Mouse (Mus musculus) limb, embryonic 13.5 days (tissue): ENCODE measurements around the gene Dsp. TPM values are rescaled to one million over a fixed set of nuclear protein-coding genes. Genes with fewer than 3 reads are reported as not detected.

ENCODE experiments used
- ATAC-seq: fragments of 200-750 bp; cut with Nextera tagmentation; 2 replicates; pipeline ENCODE4 v1.8.0; 2017; ENCODE audit warnings: low read depth, moderate number of reproducible peaks, moderate TSS enrichment; ENCODE audit not compliant: low FRiP score
- H3K27ac ChIP-seq: fragments of 300-500 bp; sonication (generic); 2 replicates; pipeline ENCODE4 v1.5.1; 2015; ENCODE audit warnings: inconsistent platforms, mild to moderate bottlenecking, moderate library complexity
- H3K27me3 ChIP-seq: fragments of 300-500 bp; sonication (generic); 2 replicates; pipeline ENCODE4 v1.6.1; 2015; ENCODE audit warnings: mild to moderate bottlenecking, inconsistent platforms
- H3K36me3 ChIP-seq: fragments of 300-500 bp; sonication (generic); 2 replicates; pipeline ENCODE4 v1.6.1; 2015; ENCODE audit warnings: inconsistent platforms, mild to moderate bottlenecking, moderate library complexity
- H3K4me1 ChIP-seq: fragments of 300-500 bp; sonication (generic); 2 replicates; pipeline ENCODE4 v1.6.1; 2015; ENCODE audit warnings: inconsistent platforms
- H3K4me2 ChIP-seq: fragments of 300-500 bp; sonication (generic); replicated peaks from 2 replicates; pipeline ENCODE4 v1.6.1; 2015; ENCODE audit warnings: inconsistent platforms, mild to moderate bottlenecking, moderate library complexity
- H3K4me3 ChIP-seq: fragments of 300-500 bp; sonication (generic); 2 replicates; pipeline ENCODE4 v1.5.1; 2015; ENCODE audit warnings: moderate library complexity, mild to moderate bottlenecking, inconsistent platforms
- H3K9ac ChIP-seq: fragments of 300-500 bp; sonication (generic); 2 replicates; pipeline ENCODE4 v1.6.1; 2015; ENCODE audit warnings: mild to moderate bottlenecking, inconsistent platforms
- H3K9me3 ChIP-seq: fragments of 300-500 bp; sonication (generic); 2 replicates; pipeline ENCODE4 v1.6.1; 2016; ENCODE audit warnings: inconsistent platforms
- WGBS: fragments of 180-500 bp; shearing (Covaris S2); methylation state at CpG from one replicate; pipeline ENCODE4 v1.1.7; 2015; 5-methylcytosine and 5-hydroxymethylcytosine counted together
- polyA plus RNA-seq: library from polyadenylated mRNA; unstranded; fragments of >200 nt; fragmentation: Nextera tagmentation; extraction: Ambion mirVana; gene quantifications from 2 replicates; pipeline ENCODE4 v1.2.1, GENCODE M21; 2015

The Dsp gene
- polyA plus RNA-seq: 7.3 and 7.7 TPM in 2 replicates

DNA sequence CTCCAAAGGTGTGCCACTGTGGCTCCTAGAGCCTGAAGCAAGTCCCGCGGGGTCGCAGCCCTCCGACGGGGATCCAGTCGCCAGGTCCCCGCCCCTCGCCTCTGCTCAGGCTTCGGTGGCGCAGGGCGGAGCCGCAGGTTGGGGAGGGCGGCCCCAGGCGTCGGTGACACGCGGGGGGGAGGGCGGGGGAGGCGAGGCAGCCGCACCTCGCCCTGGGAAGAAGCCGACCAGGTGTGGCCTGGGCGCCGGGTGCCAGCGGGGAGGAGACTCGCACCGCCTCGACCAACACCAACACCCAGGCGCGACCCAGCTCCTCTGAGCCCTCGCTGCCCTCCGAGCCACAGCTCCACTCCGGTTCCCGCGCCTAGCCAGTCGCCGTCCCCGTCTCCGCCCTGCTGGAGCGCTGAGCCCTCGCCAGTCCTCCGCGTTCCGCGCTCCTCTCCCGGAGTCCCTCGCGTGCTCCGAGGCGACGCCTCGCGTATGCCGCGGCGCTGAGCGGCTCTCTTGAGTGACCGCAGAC is at the start of gene Dsp:
Gene Dsp (plus strand): TSS at position 226 of the 520 bp plus-strand sequence.
- under 1% methylated on average over 46 of the region's 58 CpGs for WGBS
- Histone ChIP-seq H3K27ac (no peak within 1 kb of the TSS), H3K36me3 (no peaks in the 10 kb centered on the region), H3K9me3 (no peaks in the 10 kb centered on the region), H3K9ac (peak within 1 kb of the TSS; percentile 60), H3K4me1 (peaks cover 21% of the 10 kb centered on the region), H3K27me3 (peaks cover 82% of the 10 kb centered on the region), H3K4me2 (peak within 1 kb of the TSS; percentile 86), H3K4me3 (peak within 1 kb of the TSS; percentile 51)
- ATAC-seq: peak; percentile 62

DNA sequence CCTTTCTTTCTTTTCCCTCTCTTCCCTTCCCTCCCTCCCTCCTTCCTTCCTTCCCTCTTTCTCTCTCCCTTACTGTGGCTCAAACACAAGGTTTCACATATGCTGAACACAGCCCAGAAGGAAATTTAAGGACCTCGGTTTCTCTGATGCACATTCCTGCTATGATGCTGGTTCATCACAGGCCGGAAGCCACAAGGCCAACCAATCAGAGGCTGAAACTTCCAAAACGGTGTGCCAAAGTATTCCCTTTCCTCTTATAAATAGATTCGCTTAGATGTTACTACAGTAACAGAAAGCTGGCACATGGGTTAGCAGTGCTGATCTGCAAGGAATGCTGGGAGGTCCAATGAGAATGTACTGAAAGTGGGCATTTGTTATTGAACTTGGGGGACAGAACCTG is 47.7 kb upstream of the Dsp start:
- Histone ChIP-seq H3K27ac (no peak overlapping the region), H3K9me3 (no peaks in the 10 kb centered on the region), H3K36me3 (no peaks in the 10 kb centered on the region), H3K4me3 (no peak overlapping the region), H3K9ac (no peak overlapping the region), H3K27me3 (no peaks in the 10 kb centered on the region), H3K4me1 (peaks cover 12% of the 10 kb centered on the region; the same call in 1 of the 2 replicates), H3K4me2 (no peak overlapping the region)
- ATAC-seq: no peak
- 70% methylated on average over 4 of the region's 4 CpGs for WGBS

DNA sequence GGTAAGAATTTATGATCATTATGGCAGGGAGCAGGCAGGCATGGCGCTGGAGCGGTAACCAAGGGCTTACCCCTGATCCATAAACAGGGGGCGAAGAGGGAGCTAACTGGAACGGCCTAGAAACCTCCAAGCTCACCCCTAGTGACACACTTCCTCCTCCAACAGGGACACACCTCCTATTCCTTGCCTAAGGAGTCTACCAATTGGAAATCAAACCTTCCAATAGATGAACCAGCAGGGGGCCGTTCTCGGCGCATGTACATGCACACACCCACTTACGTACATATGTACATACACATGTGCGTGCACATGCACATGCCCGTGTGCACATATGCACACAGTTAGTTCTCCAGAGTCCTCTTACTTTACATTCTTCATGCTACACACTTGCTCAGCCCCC is 46.6 kb upstream of the Dsp start:
- Histone ChIP-seq H3K36me3 (no peaks in the 10 kb centered on the region), H3K9ac (no peak overlapping the region), H3K4me2 (no peak overlapping the region), H3K9me3 (no peaks in the 10 kb centered on the region), H3K4me1 (peaks cover 12% of the 10 kb centered on the region; the same call in 1 of the 2 replicates), H3K4me3 (no peak overlapping the region), H3K27ac (no peak overlapping the region), H3K27me3 (no peaks in the 10 kb centered on the region)
- ATAC-seq: 0 out of 2 replicates have a peak, but pooled peaks have one; percentile 32
- 79% methylated on average over 10 of the region's 10 CpGs for WGBS

DNA sequence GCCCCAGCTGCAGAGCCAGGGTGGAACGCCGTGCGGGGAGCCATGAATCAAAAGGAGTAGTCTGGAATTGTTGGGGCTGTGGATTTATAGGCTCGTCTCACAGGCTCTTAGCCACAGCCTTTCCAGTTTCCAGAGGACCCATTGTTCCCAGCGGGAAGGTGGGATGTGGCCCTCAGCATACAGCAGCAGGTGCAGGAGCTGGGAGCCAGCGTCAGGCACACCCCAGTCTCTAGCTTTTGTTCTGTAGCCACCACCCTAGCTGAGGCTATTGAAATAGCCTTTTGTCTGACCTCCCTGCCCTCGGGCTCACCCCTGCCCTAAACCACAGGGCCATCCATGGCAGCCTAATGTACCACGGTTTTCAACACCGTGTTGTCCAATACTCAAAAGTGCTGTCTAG is 42.0 kb upstream of the Dsp start:
- Histone ChIP-seq H3K27me3 (no peaks in the 10 kb centered on the region), H3K27ac (no peak overlapping the region), H3K9ac (no peak overlapping the region), H3K4me3 (no peak overlapping the region), H3K36me3 (no peaks in the 10 kb centered on the region), H3K4me2 (no peak overlapping the region), H3K9me3 (no peaks in the 10 kb centered on the region), H3K4me1 (peaks cover 7% of the 10 kb centered on the region; the same call in 1 of the 2 replicates)
- ATAC-seq: no peak
- WGBS: 82% methylated on average over 9 of the region's 9 CpGs

DNA sequence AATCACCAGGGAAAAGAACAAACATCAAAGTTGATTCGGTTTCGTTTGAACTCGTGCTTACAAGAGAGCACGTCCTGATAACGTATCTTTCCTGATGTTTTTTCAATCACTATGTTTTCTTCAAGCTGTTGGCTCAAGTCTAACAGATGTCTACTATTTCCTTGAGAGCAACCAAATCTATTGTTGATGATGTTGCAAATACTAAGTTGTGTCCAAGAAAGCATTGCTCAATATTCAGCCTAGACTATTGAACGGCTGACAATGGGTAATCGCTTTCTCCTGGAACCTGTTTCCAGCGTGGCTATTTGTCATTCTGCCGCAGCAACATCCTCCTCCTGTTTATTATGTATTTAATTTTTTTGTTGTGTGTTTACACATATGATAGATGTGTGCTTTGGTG is 28.8 kb upstream of the Dsp start:
- 91% methylated on average over 9 of the region's 9 CpGs for WGBS
- no peaks in the 10 kb centered on the region for H3K27me3 ChIP-seq
- H3K4me3 ChIP-seq: no peak overlapping the region
- H3K4me1 ChIP-seq: no peaks in the 10 kb centered on the region; the same call in 1 of the 2 replicates
- no peak overlapping the region for H3K4me2 ChIP-seq
- no peaks in the 10 kb centered on the region for H3K9me3 ChIP-seq
- H3K9ac ChIP-seq: no peak overlapping the region
- no peak overlapping the region for H3K27ac ChIP-seq
- ATAC-seq: no peak
- no peaks in the 10 kb centered on the region for H3K36me3 ChIP-seq

DNA sequence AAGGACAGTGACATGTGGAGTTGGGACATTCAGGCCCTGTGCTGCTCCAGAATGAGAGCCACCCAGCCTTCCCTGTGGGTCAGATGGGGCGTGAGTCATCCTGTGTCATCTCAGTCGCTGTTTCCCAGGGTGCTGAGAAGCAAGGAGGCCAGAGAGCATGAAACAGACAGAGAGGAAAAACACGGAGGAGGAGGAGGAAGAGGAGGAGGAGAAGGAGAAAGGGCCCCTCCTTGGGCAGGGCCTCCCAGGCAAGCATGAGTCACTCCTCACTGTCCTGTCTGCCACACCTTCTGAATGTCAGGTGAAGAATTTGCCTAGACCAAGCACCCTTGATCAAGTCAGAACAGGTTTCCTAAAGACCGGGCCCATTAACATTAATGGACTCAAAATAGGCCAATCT is 27.4 kb upstream of the Dsp start:
- WGBS: 77% methylated on average over 4 of the region's 4 CpGs
- no peak overlapping the region for H3K4me3 ChIP-seq
- no peaks in the 10 kb centered on the region for H3K9me3 ChIP-seq
- H3K9ac ChIP-seq: no peak overlapping the region
- no peaks in the 10 kb centered on the region; the same call in 1 of the 2 replicates for H3K4me1 ChIP-seq
- ATAC-seq: no peak
- no peak overlapping the region for H3K27ac ChIP-seq
- no peaks in the 10 kb centered on the region for H3K36me3 ChIP-seq
- H3K27me3 ChIP-seq: no peaks in the 10 kb centered on the region
- H3K4me2 ChIP-seq: no peak overlapping the region

DNA sequence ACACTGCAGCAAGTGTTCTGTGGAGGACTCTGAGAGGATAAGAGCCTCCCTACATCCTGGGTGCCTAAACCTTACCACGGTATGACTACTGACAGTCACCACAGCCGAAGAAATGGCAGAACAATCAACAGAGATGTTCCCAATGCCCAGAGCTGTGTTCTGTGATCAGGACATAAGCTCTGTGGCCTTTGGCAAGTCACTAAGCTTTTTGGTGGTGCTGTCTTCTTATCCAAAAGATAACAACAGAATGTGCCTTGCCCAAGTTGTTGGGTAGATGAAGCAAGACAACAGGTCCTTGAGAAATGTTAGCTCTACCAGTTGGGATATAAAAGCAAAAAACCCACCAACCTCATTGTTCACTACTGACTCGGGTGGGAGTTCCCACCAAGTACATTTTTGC is 23.4 kb upstream of the Dsp start:
- Histone ChIP-seq H3K9ac (no peak overlapping the region), H3K4me2 (no peak overlapping the region), H3K36me3 (no peaks in the 10 kb centered on the region), H3K27ac (no peak overlapping the region), H3K9me3 (no peaks in the 10 kb centered on the region), H3K27me3 (no peaks in the 10 kb centered on the region), H3K4me1 (no peaks in the 10 kb centered on the region; the same call in 1 of the 2 replicates), H3K4me3 (no peak overlapping the region)
- 80% methylated on average over 3 of the region's 3 CpGs for WGBS
- ATAC-seq: no peak

DNA sequence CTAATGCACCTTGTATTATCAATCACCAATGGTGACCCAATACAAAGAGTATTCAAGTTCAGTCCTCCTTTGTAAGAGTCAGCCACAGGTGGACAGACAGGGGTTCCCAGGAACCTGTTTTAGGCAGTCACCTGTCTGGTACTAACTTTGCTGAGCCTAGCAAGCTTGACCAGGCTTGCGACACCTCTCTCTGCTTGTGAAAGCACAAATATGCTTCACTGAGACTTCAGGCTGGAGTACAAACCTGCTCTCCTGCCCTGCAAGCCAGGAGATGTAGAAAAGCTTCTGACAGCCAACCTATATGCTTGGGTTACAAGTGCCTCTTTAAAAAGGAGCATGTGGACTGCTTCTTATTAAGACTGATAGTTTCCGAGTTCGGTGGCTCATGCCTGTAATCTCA is 22.8 kb upstream of the Dsp start:
- no peaks in the 10 kb centered on the region; the same call in 1 of the 2 replicates for H3K4me1 ChIP-seq
- no peak overlapping the region for H3K4me2 ChIP-seq
- no peak overlapping the region for H3K9ac ChIP-seq
- H3K27me3 ChIP-seq: no peaks in the 10 kb centered on the region
- H3K27ac ChIP-seq: no peak overlapping the region
- no peak for ATAC-seq
- H3K36me3 ChIP-seq: no peaks in the 10 kb centered on the region
- H3K9me3 ChIP-seq: no peaks in the 10 kb centered on the region
- H3K4me3 ChIP-seq: no peak overlapping the region
- 41% methylated on average over 3 of the region's 3 CpGs for WGBS

DNA sequence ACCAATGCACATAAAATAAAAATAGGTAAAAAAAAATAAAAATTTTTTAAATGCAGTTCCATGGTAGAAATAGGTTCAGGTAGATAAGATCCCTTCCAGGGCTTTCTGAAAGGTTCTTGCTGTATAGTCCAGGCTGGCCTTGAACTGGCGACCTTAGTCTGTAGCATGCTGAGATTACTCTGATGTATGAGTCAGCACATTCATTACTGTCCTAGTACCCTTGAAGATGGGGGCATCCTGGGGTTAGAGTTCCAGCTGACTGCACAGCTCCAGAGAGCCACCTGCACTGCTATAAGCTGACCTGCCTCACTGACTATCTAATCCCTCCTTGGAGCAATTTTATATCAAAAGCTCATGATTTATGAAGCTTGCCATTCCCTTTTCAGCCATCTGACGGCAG is 21.6 kb upstream of the Dsp start:
- no peaks in the 10 kb centered on the region for H3K9me3 ChIP-seq
- no peaks in the 10 kb centered on the region for H3K36me3 ChIP-seq
- H3K27ac ChIP-seq: no peak overlapping the region
- no peak overlapping the region for H3K4me3 ChIP-seq
- H3K4me1 ChIP-seq: no peaks in the 10 kb centered on the region; the same call in 1 of the 2 replicates
- no peak overlapping the region for H3K9ac ChIP-seq
- no peaks in the 10 kb centered on the region for H3K27me3 ChIP-seq
- no peak for ATAC-seq
- H3K4me2 ChIP-seq: no peak overlapping the region
- 70% methylated on average over 2 of the region's 2 CpGs for WGBS

DNA sequence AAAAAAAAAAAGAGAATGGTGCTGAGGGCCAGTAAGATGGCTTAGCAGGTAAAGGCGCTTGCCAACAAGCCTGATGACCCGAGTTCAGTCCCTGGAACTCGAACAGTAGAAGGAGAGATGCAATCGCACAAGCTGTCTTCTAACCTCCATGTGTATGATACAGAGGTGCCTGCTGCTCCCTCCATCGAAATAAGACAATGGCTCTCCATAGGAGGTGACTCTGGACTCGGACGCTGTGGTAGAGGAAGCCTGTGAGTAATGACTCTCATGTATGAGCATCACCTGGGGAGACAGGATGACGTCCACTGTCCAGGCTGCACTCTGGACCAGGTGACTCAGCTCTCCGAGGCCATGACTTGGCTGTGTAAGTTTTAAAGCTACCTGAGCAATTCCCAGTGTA is 21.0 kb upstream of the Dsp start:
- WGBS: 91% methylated on average over 9 of the region's 9 CpGs

DNA sequence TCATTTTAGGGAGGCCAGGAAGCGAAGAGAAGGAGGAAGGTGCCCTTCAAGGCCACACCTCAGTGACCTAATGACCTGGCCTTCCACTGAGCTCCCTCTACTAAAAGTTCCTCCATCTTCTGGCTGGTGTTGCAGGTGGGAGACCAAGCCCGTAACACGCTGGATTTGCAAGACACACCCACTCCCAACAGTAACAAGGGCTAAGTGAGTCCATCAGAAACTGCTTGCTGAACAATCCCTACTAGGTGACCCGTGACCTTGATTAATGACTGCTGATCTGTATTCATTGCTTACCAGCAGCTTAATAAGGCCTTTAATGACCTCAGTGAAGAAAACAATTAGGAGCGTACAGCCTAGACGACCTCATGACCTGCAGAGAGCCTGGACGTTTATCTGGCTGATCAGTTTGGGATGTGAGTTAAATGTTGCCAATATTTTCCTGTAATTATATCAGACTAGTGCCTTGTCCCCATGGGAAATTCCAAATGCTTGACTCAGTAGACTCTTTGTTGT is 18.0 kb upstream of the Dsp start:
- no peaks in the 10 kb centered on the region for H3K36me3 ChIP-seq
- no peak for ATAC-seq
- H3K27ac ChIP-seq: no peak overlapping the region
- WGBS: 33% methylated on average over 7 of the region's 7 CpGs
- no peak overlapping the region for H3K4me3 ChIP-seq
- no peaks in the 10 kb centered on the region for H3K4me1 ChIP-seq
- no peaks in the 10 kb centered on the region for H3K9me3 ChIP-seq
- no peaks in the 10 kb centered on the region for H3K27me3 ChIP-seq
- no peak overlapping the region for H3K4me2 ChIP-seq
- no peak overlapping the region for H3K9ac ChIP-seq

More for the DNA sequence above, 21.0 kb upstream of the Dsp start:
- Histone ChIP-seq H3K36me3 (no peaks in the 10 kb centered on the region), H3K27ac (no peak overlapping the region), H3K4me2 (no peak overlapping the region), H3K4me1 (no peaks in the 10 kb centered on the region; the same call in 1 of the 2 replicates), H3K9ac (no peak overlapping the region), H3K27me3 (no peaks in the 10 kb centered on the region), H3K9me3 (no peaks in the 10 kb centered on the region), H3K4me3 (no peak overlapping the region)
- no peak for ATAC-seq

DNA sequence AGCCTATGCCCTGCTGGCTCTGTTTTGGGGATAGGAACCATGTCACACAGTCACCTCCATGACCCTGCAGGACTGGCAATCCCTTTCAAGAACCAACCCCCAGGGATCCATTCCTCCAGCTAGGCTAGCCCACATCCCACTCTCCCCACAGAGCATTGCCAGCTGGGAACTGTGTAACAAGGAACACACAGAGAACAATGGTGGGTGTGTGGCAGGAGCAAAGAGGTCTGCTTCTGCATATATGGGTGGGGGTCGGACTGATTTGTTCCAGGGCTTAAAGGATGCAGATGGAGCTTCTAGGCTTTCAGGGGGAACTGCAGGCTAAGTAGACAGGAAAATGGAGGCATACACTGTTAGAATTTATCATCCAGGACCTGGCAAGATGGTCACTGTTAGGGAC is 10.6 kb upstream of the Dsp start:
- H3K36me3 ChIP-seq: no peaks in the 10 kb centered on the region
- H3K27me3 ChIP-seq: peaks cover 7% of the 10 kb centered on the region
- H3K4me2 ChIP-seq: no peak overlapping the region
- no peak overlapping the region for H3K27ac ChIP-seq
- H3K9me3 ChIP-seq: no peaks in the 10 kb centered on the region
- no peak for ATAC-seq
- no peak overlapping the region for H3K4me3 ChIP-seq
- WGBS: 65% methylated on average over 1 of the region's 1 CpGs
- H3K9ac ChIP-seq: no peak overlapping the region
- H3K4me1 ChIP-seq: peaks cover 6% of the 10 kb centered on the region; the same call in 1 of the 2 replicates
